Mouse (Mus musculus) monocyte, adult 5-6 weeks (primary cell): ENCODE data around the gene Ywhab. TPM values are rescaled to one million over a fixed set of nuclear protein-coding genes. Genes with fewer than 3 reads are reported as not detected.

Experiments
- ATAC-seq: fragments of 153-309, 156-312 bp; replicated peaks from 2 replicates; pipeline ENCODE4 v1.8.0; 2017; ENCODE audit warnings: mild to moderate bottlenecking; ENCODE audit not compliant: low TSS enrichment, insufficient number of reproducible peaks, severe bottlenecking, poor library complexity, low FRiP score
- total RNA-seq: library from RNA; stranded (forward); fragments of 200-1000, 200-491, 200-594 nt; gene quantifications from 3 replicates; pipeline ENCODE4 v1.2.3, GENCODE M21; 2017

Gene Ywhab
- total RNA-seq, result 50.9 to 83.0 TPM (median 67.5 TPM) in 3 replicates

DNA sequence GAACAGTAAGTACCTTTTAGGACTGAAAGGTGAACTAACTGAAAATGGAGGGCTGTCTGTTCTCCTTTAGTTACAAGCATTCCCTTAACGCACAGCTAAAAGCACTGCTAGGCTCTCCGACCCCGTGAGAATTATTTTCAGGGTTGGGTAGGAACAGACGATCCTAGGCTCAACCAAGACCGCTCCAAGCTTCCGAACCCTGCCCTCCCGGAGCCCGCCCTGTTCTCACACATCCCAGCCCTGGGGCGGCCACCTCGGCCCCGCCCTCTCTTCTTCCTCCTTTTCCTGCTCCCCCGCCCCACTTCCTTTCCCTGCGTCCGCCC is at the start of gene Ywhab:
Gene Ywhab, plus strand, starts transcription at position 307 of the 323 bp plus-strand sequence.
- ATAC-seq, result no peak

DNA sequence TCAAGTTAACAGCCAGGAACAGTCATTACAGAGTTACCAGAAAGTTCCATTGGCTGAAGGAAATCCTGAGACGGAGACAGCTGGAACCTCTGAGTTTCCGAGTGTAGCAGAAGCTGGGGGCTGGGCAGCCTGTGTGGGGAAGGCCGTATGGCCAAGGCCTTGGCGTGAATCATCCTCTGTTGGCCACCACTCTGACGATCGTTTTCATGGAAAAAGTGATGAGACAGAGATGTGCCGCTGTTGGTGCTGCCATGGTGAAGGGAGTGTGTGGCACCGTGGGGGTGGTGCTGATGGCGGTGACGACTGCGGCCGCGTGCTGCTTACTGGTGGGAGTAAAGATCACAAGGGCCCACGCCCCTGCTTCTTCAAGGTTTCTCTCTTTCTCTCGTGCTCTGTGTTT is 48.5 kb upstream of the Ywhab start:
- no peak for ATAC-seq

GRCm38 (mm10) chr2:163947976-163948375 is 46.8 kb upstream of the Ywhab start:
- ATAC-seq, result no peak

DNA sequence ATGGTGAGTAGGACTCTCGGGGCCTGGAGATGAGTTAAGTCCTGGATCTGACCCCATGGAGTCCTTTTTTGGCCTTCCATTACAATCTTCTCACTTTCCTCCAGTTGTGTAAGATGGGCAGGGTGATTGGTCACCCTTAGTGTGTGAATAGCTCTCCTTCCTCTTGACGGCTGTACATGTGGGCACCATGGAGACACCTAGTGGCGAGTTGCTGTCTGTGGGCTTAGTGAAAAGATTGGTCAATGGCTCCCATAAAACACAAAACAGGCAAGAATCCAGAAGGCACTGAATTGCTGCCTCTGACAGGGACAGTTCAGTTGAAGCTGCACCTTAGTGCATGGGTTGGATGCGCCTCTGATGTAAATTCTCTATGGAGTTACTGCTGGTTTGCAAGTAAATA is 43.0 kb upstream of the Ywhab start:
- ATAC-seq, result 0 out of 2 replicates have a peak, but pooled peaks have one; percentile 31

DNA sequence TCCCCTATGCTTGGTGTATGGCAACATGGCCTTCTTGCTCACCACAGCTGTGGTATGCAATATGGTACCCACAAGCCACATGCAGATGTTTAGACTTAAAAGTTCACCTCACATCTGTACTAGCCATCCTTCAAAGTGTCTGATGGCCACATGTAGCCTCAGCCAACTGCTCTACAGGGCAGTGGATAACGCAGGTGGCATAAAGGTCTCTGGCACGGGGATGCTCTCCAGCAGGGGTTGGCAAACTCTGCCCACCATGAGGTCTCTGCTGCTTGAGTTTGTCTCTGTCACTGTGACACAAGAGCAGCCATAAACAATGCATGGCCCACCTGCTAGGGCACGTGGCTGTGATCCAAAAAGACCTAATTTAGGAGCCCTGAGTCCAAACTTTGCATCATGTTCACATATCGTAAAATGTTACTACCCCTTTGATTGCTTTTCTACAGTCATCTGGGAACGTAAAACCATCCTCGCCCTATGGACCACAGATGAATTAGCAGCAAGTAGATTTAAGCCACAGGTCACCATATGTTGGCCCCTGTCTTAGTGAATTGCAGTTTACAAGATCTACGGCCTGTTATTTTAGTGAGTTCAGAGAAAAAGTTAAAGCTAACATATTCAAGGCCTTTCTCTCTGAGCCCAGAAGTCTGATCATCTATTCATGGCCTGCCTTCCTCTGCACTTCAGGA is 41.0 kb upstream of the Ywhab start:
- no peak for ATAC-seq

DNA sequence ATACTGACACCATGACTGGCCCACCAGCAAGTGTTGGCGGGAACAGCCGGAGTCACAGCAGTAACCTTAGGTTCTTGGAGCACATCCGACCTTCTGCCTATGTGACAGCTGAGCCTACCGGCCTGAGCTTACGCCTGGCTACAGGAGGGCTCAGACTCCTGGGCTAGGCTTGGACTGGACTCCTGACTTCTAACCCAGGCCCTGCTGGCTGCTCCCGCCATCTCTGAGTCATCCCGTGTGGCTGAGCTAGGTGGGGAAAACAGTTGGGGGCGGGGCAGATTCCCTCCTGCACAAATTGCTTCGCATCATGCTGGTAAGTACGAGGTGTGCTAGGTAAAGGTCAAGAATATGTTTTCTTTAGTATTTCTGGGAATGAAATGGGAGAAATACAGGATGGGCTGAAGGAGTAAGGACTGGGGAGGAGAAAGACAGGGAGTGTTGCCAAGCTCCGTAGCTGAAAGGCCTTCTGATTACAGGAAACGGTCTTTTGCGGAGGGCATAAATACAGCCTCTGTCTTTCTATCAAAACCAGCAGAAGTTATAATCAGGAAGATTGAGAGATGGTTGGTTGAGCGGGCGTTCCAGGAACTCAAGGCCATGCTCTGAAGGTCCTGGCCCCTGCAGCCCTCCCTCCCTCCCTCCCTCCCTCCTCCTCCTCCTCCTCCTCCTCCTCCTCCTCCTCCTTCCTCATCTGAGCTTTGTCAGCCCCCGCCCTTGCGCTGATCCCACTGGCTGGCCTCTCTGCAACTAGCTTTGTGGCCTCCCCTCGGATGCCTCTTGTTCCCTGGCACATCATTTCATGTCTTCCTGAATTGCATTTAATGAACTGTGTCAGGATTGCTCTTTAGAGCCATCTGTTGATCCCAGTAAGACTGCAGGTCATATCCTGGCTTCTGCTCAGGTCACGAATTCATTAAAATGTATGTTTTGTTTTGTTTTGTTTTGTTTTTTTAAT is 29.9 kb upstream of the Ywhab start:
- no peak for ATAC-seq

GRCm38 (mm10) chr2:163965706-163966105 is 29.1 kb upstream of the Ywhab start:
- no peak for ATAC-seq

DNA sequence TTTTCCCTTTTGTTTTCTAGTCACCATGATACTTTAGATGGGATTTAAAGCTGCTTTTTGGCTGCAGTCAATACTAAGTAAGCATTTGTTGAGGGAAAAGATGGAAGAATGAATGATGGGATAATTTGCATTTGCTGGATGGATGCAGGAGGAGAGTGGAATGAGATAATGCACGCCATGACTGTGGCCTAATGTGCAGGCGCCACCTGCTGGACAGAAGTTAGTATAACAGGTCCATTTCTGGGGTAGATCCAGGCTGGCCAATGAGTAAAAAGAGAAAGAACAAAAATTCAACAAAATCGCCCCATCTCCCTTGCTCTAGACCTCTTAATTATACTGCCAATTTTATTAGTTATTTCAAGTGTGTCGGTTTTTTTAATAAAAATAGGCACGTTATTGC is 26.2 kb upstream of the Ywhab start:
- ATAC-seq, result peak; percentile 78; the same call in 1 of the 2 replicates

DNA sequence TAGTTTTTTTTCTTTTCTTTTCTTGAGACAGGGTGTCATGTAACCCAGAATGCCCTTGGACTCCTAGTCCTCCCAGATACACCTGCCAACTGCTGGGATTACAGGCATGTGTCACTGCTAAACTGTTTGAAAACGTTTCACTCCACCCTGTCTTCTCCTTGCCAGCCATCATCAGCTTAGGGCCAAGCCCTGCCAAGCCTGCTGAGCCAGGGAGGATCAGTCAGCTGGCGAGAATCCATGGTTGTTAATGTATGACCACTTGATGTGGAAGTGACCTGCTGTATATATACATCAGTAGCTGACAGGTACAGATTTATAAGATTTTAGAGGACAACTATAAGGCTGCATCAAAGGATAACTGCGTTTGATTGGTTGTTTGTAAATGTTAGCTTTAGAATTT is 24.4 kb upstream of the Ywhab start:
- ATAC-seq, result no peak

DNA sequence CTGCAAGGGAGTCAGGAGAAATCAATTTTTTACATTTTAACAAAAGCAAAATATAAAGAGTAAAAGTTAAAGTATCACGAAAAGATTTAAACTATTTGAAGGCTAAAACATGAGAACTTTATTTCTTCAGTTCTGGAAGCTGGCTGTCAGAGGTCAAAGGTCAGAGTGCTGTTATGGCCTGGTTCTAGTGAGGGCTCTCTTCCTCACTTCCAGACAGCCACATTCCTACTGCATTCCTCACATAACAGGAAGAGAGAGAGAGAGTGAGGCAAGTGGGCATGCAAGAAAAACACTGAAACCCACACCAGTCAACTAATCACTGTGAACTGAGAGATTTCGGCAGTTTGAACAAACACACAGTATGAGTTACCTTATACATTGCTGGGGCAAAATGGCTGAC is 20.7 kb upstream of the Ywhab start:
- ATAC-seq, result no peak

GRCm38 (mm10) chr2:163976448-163976847 is 18.3 kb upstream of the Ywhab start:
- no peak for ATAC-seq

GRCm38 (mm10) chr2:163987233-163987632 is 7.5 kb upstream of the Ywhab start:
- no peak for ATAC-seq

GRCm38 (mm10) chr2:163992871-163993270 is 1.9 kb upstream of the Ywhab start:
- ATAC-seq, result no peak

- peak; percentile 98 for ATAC-seq
Observed at GRCm38 (mm10) chr2:163994977-163995862, 460 bp downstream of the Ywhab start.

- ATAC-seq, result no peak
Observed at GRCm38 (mm10) chr2:163996275-163996674, 1.5 kb downstream of the Ywhab start.

DNA sequence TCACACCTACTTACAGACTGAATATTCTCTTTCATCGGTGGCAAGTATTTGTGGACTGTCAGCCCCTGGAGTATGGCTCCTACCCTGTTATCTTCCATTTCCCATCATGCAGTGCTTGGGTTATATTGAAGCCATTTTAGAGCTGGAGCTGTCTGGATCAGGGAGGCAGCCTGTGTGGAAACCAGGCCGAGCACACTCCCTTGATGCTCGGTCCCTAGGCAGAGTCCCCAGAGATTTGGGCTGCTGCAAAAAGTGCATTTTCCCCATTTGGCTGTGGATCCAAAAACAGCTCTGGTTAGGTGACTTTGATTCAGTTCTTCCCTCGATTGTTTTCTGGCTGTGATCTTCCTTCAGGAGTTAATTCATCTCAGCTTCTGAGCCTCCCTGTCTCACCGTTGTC is 2.1 kb downstream of the Ywhab start:
- ATAC-seq, result no peak

GRCm38 (mm10) chr2:163998981-163999380 is 4.2 kb downstream of the Ywhab start:
- no peak for ATAC-seq

- no peak for ATAC-seq
Observed at GRCm38 (mm10) chr2:164002637-164003036, 7.9 kb downstream of the Ywhab start.

DNA sequence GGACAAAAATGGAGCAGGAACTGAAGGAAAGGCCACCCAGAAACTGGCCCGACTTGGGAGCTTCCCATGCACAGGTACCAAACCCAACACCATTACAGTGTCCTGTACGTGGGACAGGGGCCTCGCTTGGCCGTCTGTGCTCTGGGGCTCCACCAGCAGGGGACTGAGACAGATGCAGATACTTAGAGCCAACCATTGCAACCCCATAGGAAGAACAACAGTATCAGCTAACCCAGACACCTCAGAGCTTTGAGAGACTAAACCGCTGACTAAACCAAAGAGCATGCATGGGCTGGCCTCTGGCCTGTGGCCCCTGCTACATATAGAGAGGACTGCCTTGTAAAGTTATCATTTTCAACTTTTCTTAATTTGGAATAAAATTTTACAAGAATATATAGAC is 9.7 kb downstream of the Ywhab start:
- ATAC-seq, result no peak
